Mouse (Mus musculus) CH12.LX (cell line): ENCODE data around the gene Grip1. TPM values are rescaled to one million over a fixed set of nuclear protein-coding genes. Genes with fewer than 3 reads are reported as not detected.

Experiments
- DNase-seq: peaks from one replicate; pipeline ENCODE4 v3.0.0-alpha.2; 2013; ENCODE audit errors: extremely low read depth
- H3K27ac ChIP-seq: 2 replicates; pipeline ENCODE4 v1.5.1; 2012; ENCODE audit warnings: low read depth, mild to moderate bottlenecking, control low read depth, moderate library complexity; ENCODE audit not compliant: insufficient read depth
- H3K27me3 ChIP-seq: replicated peaks from 2 replicates; pipeline ENCODE3; 2012; ENCODE audit warnings: inconsistent platforms
- H3K36me3 ChIP-seq, 2 experiments: replicated peaks in 1 of 2; 2 replicates each; pipeline versions ENCODE3 to v1.6.1; 2012; ENCODE audit warnings: inconsistent platforms in 1 of 2, low read length in 1 of 2, mild to moderate bottlenecking in 1 of 2, mixed read lengths in 1 of 2, moderate library complexity in 1 of 2; ENCODE audit not compliant: control insufficient read depth in 1 of 2, insufficient read depth in 1 of 2
- H3K4me1 ChIP-seq, 2 experiments: 2 replicates each; pipeline ENCODE4 v1.6.1; 2012; ENCODE audit warnings: inconsistent platforms in 1 of 2, moderate library complexity in 1 of 2; ENCODE audit not compliant: insufficient read depth in 2 of 2, control insufficient read depth in 1 of 2
- H3K4me2 ChIP-seq: 2 replicates; pipeline ENCODE4 v1.6.1; 2012; ENCODE audit warnings: low read depth, mild to moderate bottlenecking, control low read depth; ENCODE audit not compliant: poor library complexity, insufficient read depth, severe bottlenecking
- H3K4me3 ChIP-seq, 3 experiments: fragments of 150-350 bp in 1 of 3; sonication (generic) in 1 of 3; replicated peaks in 1 of 3; 2 replicates each; pipeline versions ENCODE3 to v1.5.1; 2011 to 2012; ENCODE audit warnings: low read depth in 2 of 3, low read length in 2 of 3, mild to moderate bottlenecking in 2 of 3, moderate library complexity in 2 of 3, control low read depth in 1 of 3, improper control_type of control experiment in 1 of 3, inconsistent platforms in 1 of 3, mixed read lengths in 1 of 3; ENCODE audit not compliant: poor library complexity in 1 of 3
- H3K79me2 ChIP-seq: replicated peaks from 2 replicates; pipeline ENCODE4 v1.6.1; 2012; ENCODE audit warnings: mild to moderate bottlenecking, moderate library complexity; ENCODE audit not compliant: control insufficient read depth, poor library complexity, insufficient read depth, severe bottlenecking; ENCODE audit errors: extremely low read depth
- H3K9ac ChIP-seq: 2 replicates; pipeline ENCODE4 v1.6.1; 2012; ENCODE audit warnings: low read depth, mild to moderate bottlenecking, control low read depth, moderate library complexity; ENCODE audit not compliant: insufficient read depth
- H3K9me3 ChIP-seq: replicated peaks from 2 replicates; pipeline ENCODE3; 2012; ENCODE audit warnings: low read length, inconsistent platforms, mixed read lengths
- BHLHE40 ChIP-seq: IDR thresholded peaks from 2 replicates; pipeline ENCODE4 v1.6.1; 2011; ENCODE audit warnings: mild to moderate bottlenecking, low read depth, low read length, improper control_type of control experiment
- CHD2 ChIP-seq: IDR thresholded peaks from 2 replicates; pipeline ENCODE4 v1.6.1; 2011; ENCODE audit warnings: low read length, improper control_type of control experiment
- CTCF ChIP-seq, 2 experiments: IDR thresholded peaks in 1 of 2; conservative IDR thresholded peaks in 1 of 2; 2 replicates each; pipeline ENCODE4 v1.5.1; 2011 to 2012; ENCODE audit warnings: low read depth in 2 of 2, low read length in 2 of 2, improper control_type of control experiment in 1 of 2, inconsistent platforms in 1 of 2, mild to moderate bottlenecking in 1 of 2, moderate library complexity in 1 of 2
- ELF1 ChIP-seq: IDR thresholded peaks from 2 replicates; pipeline ENCODE4 v1.6.1; 2014; ENCODE audit warnings: low read depth, mild to moderate bottlenecking, inconsistent platforms, low read length, improper control_type of control experiment
- EP300 ChIP-seq: IDR thresholded peaks from 2 replicates; pipeline ENCODE4 v1.6.1; 2011; ENCODE audit warnings: low read length, improper control_type of control experiment
- MAFK ChIP-seq: IDR thresholded peaks from 2 replicates; pipeline ENCODE4 v1.6.1; 2011; ENCODE audit warnings: low read length, improper control_type of control experiment; ENCODE audit not compliant: insufficient replicate concordance
- TBP ChIP-seq: conservative IDR thresholded peaks from 2 replicates; pipeline ENCODE4 v1.6.1; 2011; ENCODE audit warnings: low read depth, low read length, improper control_type of control experiment
- TCF12 ChIP-seq: IDR thresholded peaks from 2 replicates; pipeline ENCODE4 v1.6.1; 2014; ENCODE audit warnings: low read depth, mild to moderate bottlenecking, inconsistent platforms, low read length, improper control_type of control experiment
- USF1 ChIP-seq: IDR thresholded peaks from 2 replicates; pipeline ENCODE4 v1.6.1; 2014; ENCODE audit warnings: low read depth, mild to moderate bottlenecking, inconsistent platforms, low read length, improper control_type of control experiment
- ZNF384 ChIP-seq: IDR thresholded peaks from 2 replicates; pipeline ENCODE4 v1.6.1; 2012; ENCODE audit warnings: low read depth, low read length, improper control_type of control experiment, inconsistent platforms
- dilution Hi-C: fragments of 300-500 bp; cut with MboI; formaldehyde crosslinking; loops from 2 replicates; pipeline ENCODE4 v1.14.3; 2020; ENCODE audit warnings: low sequenced_read_pairs; ENCODE audit not compliant: extremely low pct_unique_long_range_greater_than_20kb, extremely low pct_ligation_motif_present
- in situ Hi-C: fragments of 300-500 bp; cut with MboI; formaldehyde crosslinking; loops from 3 replicates; pipeline ENCODE4 v1.14.3; 2019; ENCODE audit warnings: low sequenced_read_pairs, low pct_ligation_motif_present, low pct_unique_long_range_greater_than_20kb, mixed read lengths
- polyA plus RNA-seq: library from polyadenylated mRNA; unstranded; fragments of >175 nt; gene quantifications from 2 replicates; pipeline ENCODE4 v1.2.1, GENCODE M21; 2012; ENCODE audit warnings: low read depth; ENCODE audit not compliant: insufficient read length
- total RNA-seq, 2 experiments: library from RNA; depleted of rRNA; stranded (reverse); fragments of 300-350 nt in 1 of 2; fragments of >200 nt in 1 of 2; gene quantifications; 2 replicates each; pipeline ENCODE4 v1.2.3; 2012 to 2014

The Grip1 gene
- total and polyA plus RNA-seq, 3 experiments: 0.09 to 0.33 (median 0.13) TPM

- no peak for TF ChIP-seq TCF12
- Histone ChIP-seq H3K9ac (no peak overlapping the region), H3K27me3 (no peaks in the 10 kb centered on the region), H3K4me1 (no peaks in the 10 kb centered on the region), H3K4me3 (no peak overlapping the region), H3K27ac (no peak overlapping the region), H3K79me2 (no peaks in the 10 kb centered on the region), H3K9me3 (no peaks in the 10 kb centered on the region), H3K4me2 (no peak overlapping the region), H3K36me3 (no peaks in the 10 kb centered on the region)
- dilution Hi-C loops: no loop called here
- no peak for DNase-seq
- in situ Hi-C loops: no loop called here
Measured at GRCm38 (mm10) chr10:119966321-119966720, 512.7 kb downstream of the Grip1 start.

- no peak overlapping the region for H3K4me2 ChIP-seq
- no peaks in the 10 kb centered on the region for H3K36me3 ChIP-seq
- no peak overlapping the region for H3K4me3 ChIP-seq
- no peak overlapping the region for H3K9ac ChIP-seq
- H3K79me2 ChIP-seq: no peaks in the 10 kb centered on the region
- dilution Hi-C loops (no loop called here), in situ Hi-C loops (no loop called here)
- no peaks in the 10 kb centered on the region for H3K4me1 ChIP-seq
- no peak for DNase-seq
- H3K27ac ChIP-seq: no peak overlapping the region
- no peak for TF ChIP-seq EP300
- TF ChIP-seq CTCF (conservative IDR thresholded peaks at IDR 0.05 in 1 of 2, IDR thresholded peaks at IDR 0.05 in 1 of 2; ENCODE audit: low read depth in 2 of 2, low read length in 2 of 2): no peak
- TF ChIP-seq USF1: no peak
- no peak for TF ChIP-seq ELF1
- TF ChIP-seq MAFK: no peak
- TF ChIP-seq ZNF384: no peak
- H3K27me3 ChIP-seq: no peaks in the 10 kb centered on the region
- no peaks in the 10 kb centered on the region for H3K9me3 ChIP-seq
Measured at GRCm38 (mm10) chr10:119979396-119979795, 525.8 kb downstream of the Grip1 start.

- H3K27ac ChIP-seq: no peak overlapping the region
- H3K4me3 ChIP-seq: no peak overlapping the region
- dilution Hi-C loops: no loop called here
- H3K9me3 ChIP-seq: no peaks in the 10 kb centered on the region
- no peak overlapping the region for H3K9ac ChIP-seq
- H3K36me3 ChIP-seq: no peaks in the 10 kb centered on the region
- H3K27me3 ChIP-seq: no peaks in the 10 kb centered on the region
- DNase-seq: no peak
- in situ Hi-C loops: no loop called here
- no peaks in the 10 kb centered on the region for H3K79me2 ChIP-seq
- no peaks in the 10 kb centered on the region for H3K4me1 ChIP-seq
- H3K4me2 ChIP-seq: no peak overlapping the region
- TF ChIP-seq TBP: no peak
Measured at GRCm38 (mm10) chr10:119980032-119980431, 526.4 kb downstream of the Grip1 start.

GRCm38 (mm10) chr10:119984299-119984698 is 530.7 kb downstream of the Grip1 start:
- H3K79me2 ChIP-seq: no peaks in the 10 kb centered on the region
- no peak overlapping the region for H3K27ac ChIP-seq
- in situ Hi-C loops: no loop called here
- dilution Hi-C loops: no loop called here
- TF ChIP-seq CHD2 (no peak), BHLHE40 (no peak)
- DNase-seq: no peak
- no peaks in the 10 kb centered on the region for H3K36me3 ChIP-seq
- H3K27me3 ChIP-seq: no peaks in the 10 kb centered on the region
- H3K9ac ChIP-seq: no peak overlapping the region
- no peaks in the 10 kb centered on the region for H3K4me1 ChIP-seq
- no peaks in the 10 kb centered on the region for H3K9me3 ChIP-seq
- no peak overlapping the region for H3K4me3 ChIP-seq
- no peak overlapping the region for H3K4me2 ChIP-seq
